Mouse (Mus musculus): Measurements from ENCODE around the gene Smarcc1. TPM values are rescaled to one million over a fixed set of nuclear protein-coding genes. Genes with fewer than 3 reads are reported as not detected.

The Smarcc1 gene
- polyA plus RNA-seq, 1 experiment, result 33.6 TPM

GRCm38 (mm10) chr9:110273507-110273906 is 156.0 kb downstream of the Smarcc1 start:
- DNase-seq (ENCODE audit: extremely low spot score in 1 of 2, low spot score in 1 of 2), result no peak

- no peak for DNase-seq (ENCODE audit: extremely low spot score in 1 of 2, low spot score in 1 of 2)
Measured at GRCm38 (mm10) chr9:110275882-110276281, 158.4 kb downstream of the Smarcc1 start.

- DNase-seq (ENCODE audit: extremely low spot score in 1 of 2, low spot score in 1 of 2), result peak; percentile 72 to 74
Measured at GRCm38 (mm10) chr9:110277431-110277881, 159.9 kb downstream of the Smarcc1 start.

GRCm38 (mm10) chr9:110284075-110284697 is 166.7 kb downstream of the Smarcc1 start:
- DNase-seq (ENCODE audit: extremely low spot score in 1 of 2, low spot score in 1 of 2), result peak in 1 of 2 experiments; percentile 46

- DNase-seq (ENCODE audit: extremely low spot score in 1 of 2, low spot score in 1 of 2), result peak; percentile 45 to 66
Measured at GRCm38 (mm10) chr9:110287321-110287924, 169.9 kb downstream of the Smarcc1 start.

Other genes with a start within 250 kb of the Smarcc1 start
- gene Cdc25a, start 242.1 kb upstream of the Smarcc1 start, polyA plus RNA-seq (2012; rRNA removed), result 3.4 and 4.3 TPM in 2 replicates
- 313 and 321 TPM in 2 replicates for gene Map4, start 186.2 kb upstream of the Smarcc1 start, polyA plus RNA-seq (2012; rRNA removed)
- 145 TPM in 2 replicates for gene Dhx30, start 122 bp downstream of the Smarcc1 start, polyA plus RNA-seq (2012; rRNA removed)
- 374 and 390 TPM in 2 replicates for gene Cspg5, start 126.1 kb downstream of the Smarcc1 start, polyA plus RNA-seq (2012; rRNA removed)
- 20.8 and 21.8 TPM in 2 replicates for gene Elp6, start 187.5 kb downstream of the Smarcc1 start, polyA plus RNA-seq (2012; rRNA removed)
- 42.4 and 45.8 TPM in 2 replicates for gene Scap, start 215.6 kb downstream of the Smarcc1 start, polyA plus RNA-seq (2012; rRNA removed)

Data from frontal cortex, adult 2 months (tissue).